Mouse (Mus musculus) central nervous system, embryonic 11.5 days (tissue): ENCODE results near the gene Cux2. TPM values are rescaled to one million over a fixed set of nuclear protein-coding genes. Genes with fewer than 3 reads are reported as not detected.

Source experiments
- polyA plus RNA-seq: library from polyadenylated mRNA; depleted of rRNA; stranded (reverse); fragments of >200 nt; gene quantifications from 2 replicates; pipeline ENCODE4 v1.2.3, GENCODE M21; 2012; rRNA removed

The Cux2 gene
- 25.1 and 29.6 TPM in 2 replicates for polyA plus RNA-seq

GRCm38 (mm10) chr5:122050017-122050831 lies at the start of gene Cux2:
Cux2 (minus strand) TSS chr5:122050102.

DNA sequence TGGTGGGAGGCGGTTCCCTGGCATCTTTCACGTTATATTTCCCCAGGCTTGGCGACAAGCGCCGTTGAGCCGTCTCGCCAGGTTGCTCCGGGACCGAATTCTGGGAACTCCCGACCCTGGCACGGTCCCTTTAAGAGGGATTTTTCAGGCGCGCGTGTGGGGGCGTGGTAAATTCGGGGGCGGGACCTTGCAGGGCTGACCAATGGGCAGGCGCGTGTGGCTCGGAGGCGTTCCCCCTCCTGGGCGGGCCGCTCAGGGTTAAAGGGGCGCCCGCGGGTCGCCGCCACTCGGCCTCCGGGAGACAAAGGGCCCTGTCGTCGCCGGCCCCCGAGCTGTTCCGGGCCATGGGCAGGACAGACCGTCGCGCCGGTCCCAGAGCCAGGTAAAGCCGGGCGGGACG lies 201.2 kb downstream of the Cux2 start, which contains the start of gene Pheta1:
Pheta1 (plus strand) TSS at position 242 of the 400 bp plus-strand sequence.

DNA sequence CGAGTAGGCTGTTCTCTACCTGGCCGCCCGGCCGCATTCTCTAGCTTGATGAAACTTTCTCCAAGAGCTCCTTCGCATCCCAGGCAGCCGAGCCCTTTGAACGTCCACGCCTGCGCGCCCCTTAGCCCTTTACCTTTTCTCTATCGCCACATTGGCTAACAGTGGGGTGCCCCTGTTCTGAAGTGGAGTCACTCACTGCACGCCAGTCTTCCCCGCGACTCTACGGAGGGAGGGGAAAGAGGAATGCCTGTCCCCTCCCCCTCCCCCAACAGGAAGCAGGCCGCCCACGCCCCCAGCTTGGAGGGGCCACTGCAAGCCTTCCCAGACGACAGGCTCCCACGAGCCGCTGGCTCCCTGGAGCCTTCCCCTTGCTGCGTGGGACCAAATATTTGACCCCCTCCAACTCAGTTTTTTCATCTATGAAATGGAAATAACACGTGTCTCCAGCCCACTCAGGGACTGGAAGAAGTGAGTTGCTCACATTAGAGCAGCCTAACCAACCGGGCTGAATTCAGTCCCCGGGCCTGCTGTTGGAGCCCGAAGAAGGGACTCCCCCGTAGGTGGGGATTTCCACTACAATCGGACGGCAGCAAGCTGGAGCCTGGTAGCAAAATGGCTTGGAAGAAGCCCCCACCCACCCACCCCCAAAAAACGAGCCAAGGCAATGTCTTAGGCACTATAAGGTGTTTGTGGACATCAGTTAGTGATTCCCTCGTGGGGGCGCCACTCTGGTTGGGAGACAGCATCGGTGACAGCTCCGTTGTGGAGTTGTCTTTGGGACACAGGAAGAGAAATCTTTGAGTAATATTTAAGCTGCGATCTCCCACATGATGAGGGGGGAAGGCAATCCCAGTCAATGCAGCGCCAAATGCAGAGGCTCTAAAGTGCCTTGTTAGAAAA lies 212.2 kb downstream of the Cux2 start, which contains the start of gene Sh2b3:
Sh2b3 (minus strand) TSS at position 206 of the 900 bp plus-strand sequence.

Other genes with a start within 250 kb of the Cux2 start
- gene Sh2b3, start 212.5 kb downstream of the Cux2 start, polyA plus RNA-seq, result 8.8 and 12.9 TPM in 2 replicates
- 34.7 and 35.1 TPM in 2 replicates for gene Pheta1, start 201.1 kb downstream of the Cux2 start, polyA plus RNA-seq
- 144 and 145 TPM in 2 replicates for gene Myl2, start 50.8 kb upstream of the Cux2 start, polyA plus RNA-seq
- 0.06 TPM in 1 of 2 replicates, not detected in the other for gene Ccdc63, start 90.7 kb upstream of the Cux2 start, polyA plus RNA-seq
- 365 and 385 TPM in 2 replicates for gene Ppp1cc, start 108.2 kb upstream of the Cux2 start, polyA plus RNA-seq
- 6.6 and 8.2 TPM in 2 replicates for gene Hvcn1, start 156.7 kb upstream of the Cux2 start, polyA plus RNA-seq
- 23.3 and 29.6 TPM in 2 replicates for gene Tctn1, start 214.4 kb upstream of the Cux2 start, polyA plus RNA-seq
- 12.5 and 13.1 TPM in 2 replicates for gene Pptc7, start 234.3 kb upstream of the Cux2 start, polyA plus RNA-seq